Mouse (Mus musculus) pancreas, adult 10 weeks (tissue): Measurements from ENCODE around the gene Rgcc. TPM values are rescaled to one million over a fixed set of nuclear protein-coding genes. Genes with fewer than 3 reads are reported as not detected.

Experiments
- polyA plus RNA-seq: library from polyadenylated mRNA; stranded (reverse); fragments of 350-450 nt; fragmentation: Illumina TruSeq; extraction: RNeasy Lipid Tissue Mini Kit (QIAGEN cat#74804); gene quantifications from one replicate; pipeline ENCODE4 v1.2.3, GENCODE M21; 2015; ENCODE audit warnings: low read depth, low replicate concordance; ENCODE audit not compliant: insufficient read depth

The Rgcc gene
- polyA plus RNA-seq: 29.5 TPM

GRCm38 (mm10) chr14:79301466-79301875, at the start of gene Rgcc:
Rgcc (minus strand) TSS chr14:79301645.

Other genes with a start within 250 kb of the Rgcc start
- not detected for gene Zfp957, start 54.3 kb downstream of the Rgcc start, polyA plus RNA-seq
- gene Naa16, start 89.1 kb upstream of the Rgcc start, polyA plus RNA-seq: 5.2 TPM
- 0.76 TPM for gene Mtrf1, start 96.1 kb upstream of the Rgcc start, polyA plus RNA-seq
- gene Kbtbd7, start 124.9 kb upstream of the Rgcc start, polyA plus RNA-seq: 1.2 TPM
- gene Kbtbd6, start 150.2 kb upstream of the Rgcc start, polyA plus RNA-seq: not detected
- 6.9 TPM for gene Elf1, start 179.5 kb upstream of the Rgcc start, polyA plus RNA-seq
- gene Wbp4, start 179.9 kb upstream of the Rgcc start, polyA plus RNA-seq: 4.3 TPM